Mouse (Mus musculus) myocyte (in vitro differentiated cells): ENCODE measurements around the gene Cdkl4. TPM values are rescaled to one million over a fixed set of nuclear protein-coding genes. Genes with fewer than 3 reads are reported as not detected.

Source experiments
- H3K27me3 ChIP-seq: one replicate; pipeline ENCODE4 v1.6.1; 2011; ENCODE audit not compliant: control insufficient read depth, insufficient read depth, insufficient read length
- H3K36me3 ChIP-seq: one replicate; pipeline ENCODE4 v1.6.1; 2011; ENCODE audit not compliant: control insufficient read depth, insufficient read depth
- H3K4me2 ChIP-seq: one replicate; pipeline ENCODE4 v1.6.1; 2011; ENCODE audit warnings: low read depth, control low read depth
- H3K4me3 ChIP-seq: one replicate; pipeline ENCODE4 v1.5.1; 2011; ENCODE audit warnings: mild to moderate bottlenecking, control low read depth, moderate library complexity
- H3K79me2 ChIP-seq: one replicate; pipeline ENCODE4 v1.6.1; 2011; ENCODE audit not compliant: control insufficient read depth, insufficient read depth
- H3ac ChIP-seq: one replicate; pipeline ENCODE4 v1.6.1; 2011; ENCODE audit not compliant: control insufficient read depth, insufficient read length
- CEBPB ChIP-seq: IDR thresholded peaks from 2 replicates; pipeline ENCODE4 v1.6.1; 2011; ENCODE audit warnings: mild to moderate bottlenecking, moderate library complexity; ENCODE audit not compliant: poor library complexity, insufficient read depth, severe bottlenecking
- E2F4 ChIP-seq: IDR thresholded peaks from one replicate; pipeline ENCODE4 v1.6.1; 2011; ENCODE audit warnings: mild to moderate bottlenecking, control low read depth, moderate library complexity; ENCODE audit not compliant: insufficient read depth
- MAX ChIP-seq: IDR thresholded peaks from one replicate; pipeline ENCODE4 v1.6.1; 2011; ENCODE audit warnings: low read depth, mild to moderate bottlenecking, control low read depth
- MYOD1 ChIP-seq, 3 experiments: IDR thresholded peaks; one replicate each; pipeline ENCODE4 v1.6.1; 2011; ENCODE audit warnings: control low read depth in 2 of 3, low read depth in 2 of 3, mild to moderate bottlenecking in 2 of 3, moderate library complexity in 1 of 3; ENCODE audit not compliant: insufficient read length in 2 of 3, control insufficient read depth in 1 of 3
- MYOG ChIP-seq, 3 experiments: IDR thresholded peaks; one replicate each; pipeline ENCODE4 v1.6.1; 2011; ENCODE audit warnings: control low read depth in 2 of 3, low read depth in 2 of 3, mild to moderate bottlenecking in 2 of 3; ENCODE audit not compliant: insufficient read length in 2 of 3, control insufficient read depth in 1 of 3, insufficient read depth in 1 of 3
- POLR2A ChIP-seq: IDR thresholded peaks from one replicate; pipeline ENCODE4 v1.6.1; 2011; ENCODE audit warnings: low read depth, mild to moderate bottlenecking, control low read depth, moderate library complexity; ENCODE audit not compliant: insufficient read length
- POLR2AphosphoS2 ChIP-seq: IDR thresholded peaks from one replicate; pipeline ENCODE4 v1.6.1; 2011; ENCODE audit warnings: low read depth, control low read depth; ENCODE audit not compliant: insufficient read length
- REST ChIP-seq: IDR thresholded peaks from one replicate; pipeline ENCODE4 v1.6.1; 2011; ENCODE audit warnings: mild to moderate bottlenecking, control low read depth, moderate library complexity; ENCODE audit not compliant: insufficient read depth, insufficient read length
- SRF ChIP-seq: IDR thresholded peaks from one replicate; pipeline ENCODE4 v1.6.1; 2011; ENCODE audit warnings: low read depth; ENCODE audit not compliant: control insufficient read depth, insufficient read length
- TCF12 ChIP-seq: IDR thresholded peaks from one replicate; pipeline ENCODE4 v1.6.1; 2011; ENCODE audit warnings: mild to moderate bottlenecking, control low read depth; ENCODE audit not compliant: poor library complexity, insufficient read depth, severe bottlenecking
- TCF3 ChIP-seq: IDR thresholded peaks from one replicate; pipeline ENCODE4 v1.6.1; 2011; ENCODE audit warnings: low read depth, control low read depth; ENCODE audit not compliant: insufficient read length
- USF1 ChIP-seq: IDR thresholded peaks from one replicate; pipeline ENCODE4 v1.6.1; 2011; ENCODE audit warnings: low read depth, mild to moderate bottlenecking, control low read depth, moderate library complexity
- polyA plus RNA-seq: library from polyadenylated mRNA; unstranded; fragments of >200 nt; fragmentation: generic; extraction: Trizol; gene quantifications from one replicate; pipeline ENCODE4 v1.2.1, GENCODE M21; 2012; ENCODE audit warnings: missing spikeins

The Cdkl4 gene
- polyA plus RNA-seq, 1 experiment, result 0.02 TPM

DNA sequence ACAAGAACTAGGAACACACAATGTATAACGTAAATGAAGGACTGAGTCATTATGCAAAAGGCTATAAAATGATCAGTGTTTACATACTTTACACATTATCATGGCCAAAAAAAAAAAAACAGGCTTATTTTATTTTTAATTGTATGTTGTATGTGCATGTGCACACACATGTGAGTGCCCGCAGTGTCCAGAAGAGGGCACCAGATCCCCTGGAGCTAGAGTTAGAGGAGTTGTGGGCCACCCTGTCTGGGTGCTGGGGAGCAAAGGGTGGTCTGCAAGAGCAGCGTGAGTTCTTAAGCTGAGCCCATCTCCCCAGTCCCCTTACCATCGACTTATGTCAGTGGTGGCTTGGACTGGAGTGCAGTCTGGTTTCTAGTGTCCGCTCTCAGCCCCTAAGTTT lies 20.2 kb downstream of the Cdkl4 start:
- H3K79me2 ChIP-seq, result no peaks in the 10 kb centered on the region
- H3K27me3 ChIP-seq, result no peaks in the 10 kb centered on the region
- TF ChIP-seq MYOG (IDR thresholded peaks at IDR 0.05; ENCODE audit: control insufficient read depth in 1 of 3, insufficient read depth in 1 of 3, insufficient read length in 2 of 3, low read depth in 2 of 3) (no peak), CEBPB (no peak), MYOD1 (IDR thresholded peaks at IDR 0.05; ENCODE audit: control insufficient read depth in 1 of 3, insufficient read length in 2 of 3, low read depth in 2 of 3) (no peak), POLR2AphosphoS2 (no peak), MAX (no peak), E2F4 (no peak), TCF3 (no peak), USF1 (no peak), SRF (no peak), REST (no peak), POLR2A (no peak), TCF12 (no peak)
- no peak overlapping the region for H3ac ChIP-seq
- H3K36me3 ChIP-seq, result no peaks in the 10 kb centered on the region
- H3K4me2 ChIP-seq, result no peak overlapping the region
- no peak overlapping the region for H3K4me3 ChIP-seq

GRCm38 (mm10) chr17:80553318-80554270 lies 24.0 kb downstream of the Cdkl4 start:
- Histone ChIP-seq H3K36me3 (no peaks in the 10 kb centered on the region), H3K79me2 (no peaks in the 10 kb centered on the region), H3K4me2 (peak overlapping the region; percentile 70), H3K27me3 (no peaks in the 10 kb centered on the region), H3K4me3 (peak overlapping the region; percentile 18), H3ac (no peak overlapping the region)
- no peak for TF ChIP-seq MYOD1 (IDR thresholded peaks at IDR 0.05; ENCODE audit: control insufficient read depth in 1 of 3, insufficient read length in 2 of 3, low read depth in 2 of 3)
- TF ChIP-seq POLR2AphosphoS2, result no peak
- no peak for TF ChIP-seq MAX
- no peak for TF ChIP-seq TCF12
- no peak for TF ChIP-seq E2F4
- no peak for TF ChIP-seq REST
- TF ChIP-seq CEBPB, result peak; percentile 52; the same call in 1 of the 2 replicates
- no peak for TF ChIP-seq MYOG (IDR thresholded peaks at IDR 0.05; ENCODE audit: control insufficient read depth in 1 of 3, insufficient read depth in 1 of 3, insufficient read length in 2 of 3, low read depth in 2 of 3)

DNA sequence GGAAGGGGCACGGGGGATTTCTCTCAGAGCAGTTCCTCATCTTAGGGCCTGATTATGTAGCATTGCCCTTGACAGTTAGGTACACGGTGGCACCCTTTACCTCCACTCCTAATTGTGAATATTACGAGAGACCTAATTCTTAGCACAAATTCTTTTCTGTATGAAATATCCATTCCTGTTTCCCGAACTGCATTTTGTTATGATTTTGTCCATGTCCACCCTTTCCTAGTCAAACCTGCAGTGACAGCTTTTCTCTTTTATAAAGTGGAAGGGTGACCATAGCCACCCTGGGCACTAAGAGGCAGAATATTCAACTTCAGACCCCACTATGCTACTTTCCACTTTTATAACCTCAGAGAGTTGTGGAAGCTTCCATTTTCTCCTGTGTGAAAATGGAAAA lies 25.0 kb downstream of the Cdkl4 start:
- no peaks in the 10 kb centered on the region for H3K79me2 ChIP-seq
- no peaks in the 10 kb centered on the region for H3K27me3 ChIP-seq
- H3ac ChIP-seq, result no peak overlapping the region
- no peaks in the 10 kb centered on the region for H3K36me3 ChIP-seq
- H3K4me2 ChIP-seq, result no peak overlapping the region
- peak overlapping the region; percentile 18 for H3K4me3 ChIP-seq
- no peak for TF ChIP-seq POLR2AphosphoS2

GRCm38 (mm10) chr17:80550981-80551380 lies 26.6 kb downstream of the Cdkl4 start:
- Histone ChIP-seq H3K4me2 (no peak overlapping the region), H3K27me3 (no peaks in the 10 kb centered on the region), H3K4me3 (no peak overlapping the region), H3ac (no peak overlapping the region), H3K79me2 (no peaks in the 10 kb centered on the region), H3K36me3 (no peaks in the 10 kb centered on the region)
- TF ChIP-seq MAX, result no peak
- TF ChIP-seq CEBPB, result no peak
- TF ChIP-seq SRF, result no peak
- TF ChIP-seq TCF12, result no peak
- TF ChIP-seq REST, result no peak
- TF ChIP-seq POLR2A, result no peak
- TF ChIP-seq USF1, result no peak
- no peak for TF ChIP-seq MYOG (IDR thresholded peaks at IDR 0.05; ENCODE audit: control insufficient read depth in 1 of 3, insufficient read depth in 1 of 3, insufficient read length in 2 of 3, low read depth in 2 of 3)

GRCm38 (mm10) chr17:80546846-80547245 lies 30.8 kb downstream of the Cdkl4 start:
- Histone ChIP-seq H3K4me3 (no peak overlapping the region), H3ac (no peak overlapping the region), H3K4me2 (no peak overlapping the region), H3K36me3 (no peaks in the 10 kb centered on the region), H3K27me3 (no peaks in the 10 kb centered on the region), H3K79me2 (no peaks in the 10 kb centered on the region)
- no peak for TF ChIP-seq TCF3
- no peak for TF ChIP-seq E2F4
